Mouse (Mus musculus) midbrain, embryonic 11.5 days (tissue): ENCODE results near the gene Rgs3. TPM values are rescaled to one million over a fixed set of nuclear protein-coding genes. Genes with fewer than 3 reads are reported as not detected.

Source experiments
- ATAC-seq: fragments of 200-750 bp; cut with Nextera tagmentation; 2 replicates; pipeline ENCODE4 v1.8.0; 2017; ENCODE audit warnings: moderate TSS enrichment, moderate library complexity; ENCODE audit not compliant: low FRiP score
- DNase-seq: peaks from one replicate; pipeline ENCODE4 v3.0.0; 2015; ENCODE audit warnings: low spot score; ENCODE audit errors: missing footprints
- H3K27ac ChIP-seq: fragments of 300-500 bp; sonication (generic); 2 replicates; pipeline ENCODE4 v1.5.1; 2014; ENCODE audit warnings: low read depth, low read length
- H3K27me3 ChIP-seq: fragments of 300-500 bp; sonication (generic); 2 replicates; pipeline ENCODE4 v1.6.1; 2014; ENCODE audit warnings: mild to moderate bottlenecking, low read length, moderate library complexity, mixed read lengths; ENCODE audit not compliant: control insufficient read depth, insufficient read depth
- H3K36me3 ChIP-seq: fragments of 300-500 bp; sonication (generic); 2 replicates; pipeline ENCODE4 v1.6.1; 2014; ENCODE audit warnings: mild to moderate bottlenecking, low read length, moderate library complexity, mixed read lengths; ENCODE audit not compliant: control insufficient read depth, insufficient read depth
- H3K4me1 ChIP-seq: fragments of 300-500 bp; sonication (generic); 2 replicates; pipeline ENCODE4 v1.6.1; 2014; ENCODE audit warnings: low read length; ENCODE audit not compliant: control insufficient read depth, insufficient read depth
- H3K4me2 ChIP-seq: fragments of 300-500 bp; sonication (generic); 2 replicates; pipeline ENCODE4 v1.6.1; 2014; ENCODE audit warnings: mild to moderate bottlenecking, moderate library complexity
- H3K4me3 ChIP-seq: fragments of 300-500 bp; sonication (generic); 2 replicates; pipeline ENCODE4 v1.5.1; 2014; ENCODE audit warnings: low read depth, low read length
- H3K9ac ChIP-seq: fragments of 300-500 bp; sonication (generic); 2 replicates; pipeline ENCODE4 v1.6.1; 2014; ENCODE audit warnings: low read length
- H3K9me3 ChIP-seq: fragments of 300-500 bp; sonication (generic); 2 replicates; pipeline ENCODE4 v1.6.1; 2016; ENCODE audit warnings: low read length; ENCODE audit not compliant: control insufficient read depth
- WGBS: fragments of 180-500 bp; shearing (Covaris S2); extraction: QIAGEN DNeasy Blood & Tissue Kit; methylation state at CpG from one replicate; pipeline ENCODE4 v1.1.7; 2014; 5-methylcytosine and 5-hydroxymethylcytosine counted together
- polyA plus RNA-seq: library from polyadenylated mRNA; unstranded; fragments of >200 nt; fragmentation: Nextera tagmentation; extraction: Ambion mirVana; gene quantifications from 2 replicates; pipeline ENCODE4 v1.2.1, GENCODE M21; 2014

Rgs3 gene
- polyA plus RNA-seq, 1 experiment from 2014 or later, result 23.9 TPM

DNA sequence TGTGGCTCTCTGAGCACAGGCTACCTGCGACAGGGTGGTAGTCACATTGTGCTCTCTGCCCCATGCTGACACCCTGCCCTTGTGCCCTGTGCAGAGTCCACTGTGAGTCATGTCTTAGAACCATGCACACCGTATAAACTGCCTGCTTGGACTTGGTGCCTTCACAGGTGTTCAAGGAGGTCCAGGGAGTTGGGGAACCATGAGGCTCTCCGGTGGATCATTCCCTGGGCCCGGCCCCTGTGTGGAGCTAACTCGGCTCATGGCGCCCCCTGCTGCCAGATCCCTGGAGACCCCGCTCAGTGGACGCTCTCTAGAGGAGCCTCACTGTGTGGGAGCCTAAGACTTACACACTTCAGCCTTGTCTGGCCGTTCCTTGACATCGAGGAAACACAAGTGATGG is 134.2 kb downstream of the Rgs3 start:
- DNase-seq (peak; percentile 91), ATAC-seq (peak; percentile 47; the same call in 1 of the 2 replicates)
- Histone ChIP-seq H3K36me3 (peaks cover 2% of the 10 kb centered on the region; the same call in 1 of the 2 replicates), H3K27me3 (no peaks in the 10 kb centered on the region), H3K4me3 (no peak overlapping the region), H3K4me1 (peaks cover 3% of the 10 kb centered on the region), H3K9ac (no peak overlapping the region), H3K4me2 (no peak overlapping the region), H3K9me3 (no peaks in the 10 kb centered on the region), H3K27ac (no peak overlapping the region)
- WGBS, result 46% methylated on average over 10 of the region's 10 CpGs

DNA sequence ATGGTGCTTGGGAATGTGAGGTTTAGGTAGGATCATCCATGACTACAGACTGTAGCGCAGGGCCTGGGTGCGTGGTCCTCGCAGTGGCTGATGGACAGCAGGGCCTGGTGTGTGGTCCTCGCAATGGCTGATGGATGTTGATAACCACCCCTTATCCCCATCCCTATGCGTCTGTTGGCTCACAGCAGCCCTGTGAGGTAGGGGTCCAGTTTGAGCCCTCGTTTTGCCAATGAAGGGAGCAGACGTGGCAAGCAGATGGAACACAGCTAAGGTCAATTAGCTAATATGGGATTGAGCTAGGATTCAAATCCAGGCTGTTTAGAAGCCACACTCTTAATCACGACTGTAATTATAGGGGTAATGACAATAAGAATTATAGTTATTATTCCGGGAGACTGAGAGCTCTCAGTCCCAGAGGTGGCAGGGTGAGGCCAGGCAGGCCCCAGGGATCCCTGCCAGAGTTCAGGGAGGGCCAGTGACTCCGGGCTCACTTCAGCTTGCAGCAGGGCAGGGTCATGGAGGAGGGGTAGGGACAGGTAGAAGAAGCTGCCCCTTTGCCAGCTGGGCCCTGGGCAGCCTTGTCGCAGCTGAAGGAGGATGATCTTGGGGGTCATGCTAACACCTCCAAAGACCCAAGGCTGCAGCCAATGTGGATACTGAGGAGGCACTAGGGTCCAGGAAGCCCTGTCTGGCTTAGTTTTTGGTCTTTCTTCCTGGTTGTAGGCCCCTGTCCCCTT is 135.2 kb downstream of the Rgs3 start:
- H3K36me3 ChIP-seq, result peaks cover 2% of the 10 kb centered on the region; the same call in 1 of the 2 replicates
- no peak overlapping the region for H3K27ac ChIP-seq
- DNase-seq (no peak), ATAC-seq (no peak)
- peaks cover 14% of the 10 kb centered on the region for H3K4me1 ChIP-seq
- no peaks in the 10 kb centered on the region for H3K27me3 ChIP-seq
- no peaks in the 10 kb centered on the region for H3K9me3 ChIP-seq
- no peak overlapping the region for H3K4me2 ChIP-seq
- H3K9ac ChIP-seq, result no peak overlapping the region
- WGBS, result 89% methylated on average over 11 of the region's 11 CpGs
- no peak overlapping the region for H3K4me3 ChIP-seq

DNA sequence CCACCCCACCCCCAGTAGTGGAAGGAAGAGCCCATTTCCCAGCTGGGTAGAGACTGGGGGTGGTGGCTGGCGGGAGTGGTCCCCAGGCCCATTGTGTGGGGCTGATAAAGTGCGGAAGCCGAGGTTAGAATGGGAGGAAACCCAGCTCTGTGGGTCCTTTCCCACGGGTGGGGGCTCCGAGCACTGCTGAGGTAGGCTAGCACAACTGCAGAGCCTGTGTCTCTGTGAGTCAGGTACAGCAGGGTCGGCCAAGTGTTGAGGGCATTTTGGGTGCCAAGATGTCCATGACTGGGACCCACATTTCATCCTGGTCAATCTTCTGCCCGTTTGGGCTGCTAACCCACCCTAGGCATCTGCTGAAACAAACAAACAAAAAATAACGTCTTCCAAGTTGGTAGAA is 135.9 kb downstream of the Rgs3 start:
- ATAC-seq (no peak), DNase-seq (no peak)
- Histone ChIP-seq H3K4me1 (peaks cover 15% of the 10 kb centered on the region), H3K4me2 (no peak overlapping the region), H3K9me3 (no peaks in the 10 kb centered on the region), H3K27me3 (no peaks in the 10 kb centered on the region), H3K27ac (no peak overlapping the region), H3K36me3 (peaks cover 5% of the 10 kb centered on the region; the same call in 1 of the 2 replicates), H3K9ac (no peak overlapping the region), H3K4me3 (no peak overlapping the region)
- WGBS, result 77% methylated on average over 8 of the region's 8 CpGs

DNA sequence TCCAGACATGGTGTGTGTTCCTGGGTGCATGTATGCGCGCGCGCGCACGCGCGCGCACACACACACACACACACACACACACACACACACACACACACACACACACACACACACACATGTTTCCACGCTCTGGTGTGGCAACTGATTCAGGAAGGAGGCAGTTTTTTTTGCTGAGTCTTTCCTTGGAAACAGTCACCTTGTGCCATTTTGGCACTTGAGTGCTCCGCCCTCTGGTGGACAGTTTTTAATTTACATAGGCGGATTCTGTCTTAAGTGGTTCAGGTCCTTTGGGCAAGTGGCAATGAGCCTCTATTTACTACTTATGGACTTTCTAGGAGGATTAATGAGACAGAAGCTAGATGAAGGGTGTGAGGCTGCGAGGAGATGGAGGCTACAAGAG is 136.3 kb downstream of the Rgs3 start:
- WGBS, result 74% methylated on average over 13 of the region's 13 CpGs
- Histone ChIP-seq H3K27ac (no peak overlapping the region), H3K4me2 (no peak overlapping the region), H3K9ac (no peak overlapping the region), H3K9me3 (no peaks in the 10 kb centered on the region), H3K4me3 (no peak overlapping the region), H3K4me1 (peaks cover 15% of the 10 kb centered on the region), H3K36me3 (peaks cover 6% of the 10 kb centered on the region; the same call in 1 of the 2 replicates), H3K27me3 (no peaks in the 10 kb centered on the region)
- DNase-seq (peak; percentile 94), ATAC-seq (no peak)

DNA sequence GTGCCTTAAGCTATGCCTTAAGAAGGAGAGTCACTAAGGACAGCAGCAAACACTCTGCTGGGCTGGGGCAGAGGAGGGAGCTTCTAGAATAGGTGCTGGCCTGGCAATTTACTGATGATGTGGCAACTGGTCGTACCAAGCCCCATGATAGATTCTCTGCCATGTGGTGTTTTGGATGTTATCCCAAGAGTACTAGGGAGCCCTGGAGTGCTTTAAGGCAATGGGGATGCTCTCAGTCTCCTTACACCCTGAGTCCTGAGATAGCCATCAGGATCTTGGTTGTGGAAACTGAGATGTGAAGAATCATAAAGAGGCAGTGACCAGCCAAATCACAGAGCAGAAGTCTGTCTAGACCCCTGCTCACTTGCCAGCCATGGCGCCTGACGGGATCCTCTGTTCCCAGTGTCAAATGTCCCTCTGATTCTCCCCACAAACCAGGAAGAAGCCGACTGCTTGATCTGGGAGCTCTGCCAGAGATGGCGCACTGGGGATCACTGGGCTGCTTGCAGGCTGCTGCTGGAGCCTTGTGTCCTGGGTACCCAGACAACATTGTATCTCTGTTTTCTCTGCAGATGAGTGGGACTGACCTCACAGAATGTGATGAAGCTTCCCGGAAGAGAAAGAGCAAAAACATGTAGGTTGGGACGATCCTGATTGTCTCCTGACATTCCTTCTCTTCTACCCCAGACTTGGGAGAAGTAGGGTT is 137.2 kb downstream of the Rgs3 start:
- Histone ChIP-seq H3K27ac (no peak overlapping the region), H3K4me1 (peaks cover 15% of the 10 kb centered on the region)

DNA sequence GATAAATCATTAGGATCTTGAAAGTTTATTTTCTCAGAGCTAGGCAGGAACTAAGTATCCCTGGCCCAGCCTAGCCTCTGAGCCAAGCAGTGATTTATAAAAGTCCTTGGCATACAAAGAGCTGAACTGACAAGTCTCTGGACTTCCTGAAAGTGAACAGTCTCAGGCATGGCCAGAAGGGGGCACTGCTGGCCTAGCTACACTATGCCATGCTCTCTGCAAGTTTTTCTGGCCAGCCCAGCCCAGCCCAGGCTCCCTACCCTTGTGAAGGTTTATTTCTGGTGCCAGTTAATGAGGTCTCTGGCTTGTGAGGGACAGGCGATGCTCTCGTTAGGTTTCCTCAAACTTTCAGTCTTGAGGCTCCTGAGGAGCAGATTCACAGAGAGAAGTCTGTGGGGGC is 137.8 kb downstream of the Rgs3 start:
- DNase-seq (peak; percentile 98), ATAC-seq (peak; percentile 19; the same call in 1 of the 2 replicates)
- Histone ChIP-seq H3K27me3 (no peaks in the 10 kb centered on the region), H3K4me1 (peaks cover 15% of the 10 kb centered on the region), H3K9ac (no peak overlapping the region), H3K9me3 (no peaks in the 10 kb centered on the region), H3K4me3 (no peak overlapping the region), H3K27ac (no peak overlapping the region), H3K36me3 (peaks cover 10% of the 10 kb centered on the region; the same call in 1 of the 2 replicates), H3K4me2 (no peak overlapping the region)
- WGBS, result 44% methylated on average over 2 of the region's 2 CpGs

More for the DNA sequence above, 137.2 kb downstream of the Rgs3 start:
- Histone ChIP-seq H3K4me2 (no peak overlapping the region), H3K4me3 (no peak overlapping the region), H3K36me3 (peaks cover 10% of the 10 kb centered on the region; the same call in 1 of the 2 replicates), H3K9ac (no peak overlapping the region), H3K27me3 (no peaks in the 10 kb centered on the region), H3K9me3 (no peaks in the 10 kb centered on the region)
- DNase-seq, result no peak
- ATAC-seq, result no peak
- WGBS, result 69% methylated on average over 7 of the region's 7 CpGs

DNA sequence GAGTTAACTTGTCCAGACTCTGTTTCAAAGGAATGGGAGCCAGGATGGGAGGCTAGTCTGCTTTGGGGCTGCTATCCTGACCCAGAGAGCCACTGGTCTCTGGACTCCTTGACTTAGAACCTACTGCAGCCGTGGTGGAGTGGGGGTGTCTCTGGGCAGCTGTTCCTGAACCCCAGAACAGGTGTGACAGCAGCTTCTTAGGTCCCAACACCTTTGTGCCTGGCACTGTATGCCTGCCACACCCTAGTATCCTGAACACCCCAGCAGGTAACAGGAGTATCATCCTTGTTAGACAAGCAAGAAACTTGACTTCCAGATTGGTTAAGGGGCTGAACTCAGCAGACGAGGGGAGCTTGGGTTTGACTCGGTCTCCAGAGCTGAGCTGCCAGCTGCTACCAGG is 138.9 kb downstream of the Rgs3 start:
- Histone ChIP-seq H3K4me3 (no peak overlapping the region), H3K4me2 (no peak overlapping the region), H3K36me3 (peaks cover 12% of the 10 kb centered on the region; the same call in 1 of the 2 replicates), H3K9me3 (no peaks in the 10 kb centered on the region), H3K27ac (no peak overlapping the region), H3K27me3 (no peaks in the 10 kb centered on the region), H3K4me1 (peaks cover 15% of the 10 kb centered on the region), H3K9ac (no peak overlapping the region)
- WGBS, result 72% methylated on average over 3 of the region's 3 CpGs
- no peak for DNase-seq
- no peak for ATAC-seq

DNA sequence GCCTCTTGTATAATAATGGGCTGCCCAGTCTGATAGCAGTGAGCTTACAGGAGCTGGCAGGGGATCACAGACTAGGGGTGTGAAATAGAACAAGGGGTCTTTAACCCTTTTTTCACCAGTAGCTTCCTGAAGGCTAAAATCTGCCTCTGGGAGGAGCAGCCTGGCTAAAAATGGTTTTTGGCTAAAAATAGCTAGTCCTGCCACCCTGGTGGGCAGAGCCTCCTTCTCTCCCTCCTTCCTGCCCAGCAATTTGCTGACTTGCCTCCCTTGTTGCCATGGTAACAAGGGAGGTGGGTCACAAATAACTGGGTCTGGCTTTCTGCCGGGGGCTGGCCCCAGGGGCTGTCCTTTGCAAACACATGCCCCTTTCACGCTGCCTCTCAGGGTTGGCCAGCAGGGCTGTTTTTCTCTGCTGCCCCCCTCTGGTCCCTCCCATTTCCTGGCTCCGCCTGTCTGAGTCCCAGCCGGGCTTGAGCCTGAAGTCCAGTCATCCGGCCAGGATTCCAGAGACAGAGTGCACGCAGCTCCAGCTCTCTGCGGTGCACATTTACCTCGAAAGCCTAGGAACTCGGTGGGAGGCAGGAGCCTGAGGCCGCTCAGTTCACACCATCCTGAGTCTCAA is 139.7 kb downstream of the Rgs3 start:
- peak overlapping the region; percentile 20; the same call in 1 of the 2 replicates for H3K9ac ChIP-seq
- no peak overlapping the region; the same call in 1 of the 2 replicates for H3K27ac ChIP-seq
- DNase-seq, result peak; percentile 94
- WGBS, result 1% methylated on average over 10 of the region's 10 CpGs
- no peaks in the 10 kb centered on the region for H3K27me3 ChIP-seq
- no peaks in the 10 kb centered on the region for H3K9me3 ChIP-seq
- peak; percentile 93 for ATAC-seq
- H3K4me2 ChIP-seq, result peak overlapping the region; percentile 22
- H3K4me3 ChIP-seq, result no peak overlapping the region
- H3K36me3 ChIP-seq, result peaks cover 15% of the 10 kb centered on the region; the same call in 1 of the 2 replicates
- H3K4me1 ChIP-seq, result peaks cover 15% of the 10 kb centered on the region
